Mouse (Mus musculus) CD8-positive naive resting alpha-beta T cell, adult 57 days (primary cell): Measurements from ENCODE around the gene Klk13. TPM values are rescaled to one million over a fixed set of nuclear protein-coding genes. Genes with fewer than 3 reads are reported as not detected.

ENCODE experiments used
- total RNA-seq: library from RNA; stranded (reverse); gene quantifications from one replicate; pipeline ENCODE4 v1.2.4, GENCODE M21; 2023

Gene Klk13
- total RNA-seq = not detected

DNA sequence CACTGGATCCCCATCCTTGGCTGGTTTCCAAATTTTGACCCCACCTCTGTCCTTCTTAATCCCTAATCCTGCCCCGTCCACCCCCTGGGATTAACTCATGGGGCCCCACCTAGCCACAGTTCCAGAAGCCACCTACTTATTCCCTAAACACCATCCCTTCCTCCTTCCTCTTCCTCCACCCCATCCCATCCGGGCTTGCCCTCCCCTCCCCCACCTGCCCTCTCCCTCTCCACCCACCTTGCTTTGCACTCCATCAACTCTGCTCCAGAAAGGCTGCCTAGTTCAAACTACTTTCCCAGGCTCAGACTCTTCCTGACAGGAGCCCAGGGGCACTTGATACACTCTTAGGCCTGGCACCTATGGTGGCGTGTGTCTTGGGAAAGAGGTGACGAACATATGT is at the start of gene Klk13:
Gene Klk13 (plus strand): TSS at position 301 of the 400 bp plus-strand sequence.

GRCm38 (mm10) chr7:43671809-43672580 is 40.4 kb upstream of the Klk13 start, which contains the start of gene Ctu1:
Gene Ctu1, plus strand, starts transcription at chr7:43672016.

GRCm38 (mm10) chr7:43690118-43690517 is 22.2 kb upstream of the Klk13 start, which contains the start of gene Klk14:
Gene Klk14, plus strand, starts transcription at chr7:43690418.

DNA sequence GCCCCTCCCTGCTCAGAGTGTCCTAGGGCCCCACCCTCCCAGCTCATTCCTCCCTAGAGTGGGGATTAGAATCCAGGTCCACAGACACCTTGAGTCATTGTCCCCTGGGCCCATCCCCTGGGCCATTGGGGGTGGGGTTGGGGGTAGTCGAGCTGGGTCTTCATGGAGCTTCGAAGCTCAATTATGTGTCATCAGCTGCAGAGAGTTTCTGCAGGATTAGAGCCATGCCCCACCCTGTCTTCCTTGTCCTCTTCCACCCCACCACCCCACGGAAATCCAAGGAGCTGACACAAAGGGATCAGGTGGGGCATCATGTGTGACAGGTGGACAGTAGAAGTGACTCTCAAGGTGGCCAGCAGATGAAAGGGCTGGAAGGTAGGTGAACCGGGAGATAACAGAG is 56.2 kb downstream of the Klk13 start, which contains the start of gene Klk12:
Gene Klk12 (plus strand): TSS at position 301 of the 400 bp plus-strand sequence.

DNA sequence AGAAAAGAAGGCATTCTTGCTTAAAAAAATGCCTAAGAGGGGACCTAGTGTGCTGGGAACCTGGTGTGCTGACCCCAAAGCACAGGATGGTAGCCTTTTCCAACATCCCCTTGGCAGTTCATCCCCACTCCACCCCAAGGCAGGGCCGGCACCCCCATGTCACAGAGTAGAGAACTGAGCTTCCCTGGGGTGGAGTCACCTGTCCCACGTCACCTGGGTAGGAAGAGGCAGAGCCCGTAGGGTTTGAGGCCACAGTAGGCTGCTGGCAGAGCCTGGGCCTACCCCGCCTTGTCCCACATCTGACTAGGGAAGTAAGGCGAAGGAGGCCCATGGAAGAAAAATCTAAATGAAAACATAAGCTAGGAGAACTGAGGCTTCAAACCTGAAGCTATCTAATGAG is 62.0 kb downstream of the Klk13 start, which contains the start of gene Klk11:
Gene Klk11 (plus strand): TSS at position 241 of the 400 bp plus-strand sequence.

Other genes with a start within 250 kb of the Klk13 start
- 0.89 TPM for gene Vsig10l, start 249.4 kb upstream of the Klk13 start, total RNA-seq
- gene Iglon5, start 222.5 kb upstream of the Klk13 start, total RNA-seq = not detected
- not detected for gene 4931406B18Rik, start 206.6 kb upstream of the Klk13 start, total RNA-seq
- gene Cd33, start 168.1 kb upstream of the Klk13 start, total RNA-seq = 1.0 TPM
- gene Zfp658, start 150.3 kb upstream of the Klk13 start, total RNA-seq = 9.1 TPM
- 19.5 TPM for gene Zfp719, start 133.0 kb upstream of the Klk13 start, total RNA-seq
- not detected for gene Zfp819, start 105.4 kb upstream of the Klk13 start, total RNA-seq
- not detected for gene Ceacam18, start 77.9 kb upstream of the Klk13 start, total RNA-seq
- gene Siglece, start 52.4 kb upstream of the Klk13 start, total RNA-seq = 1.5 TPM
- gene Ctu1, start 40.6 kb upstream of the Klk13 start, total RNA-seq = 8.5 TPM
- not detected for gene Klk14, start 22.1 kb upstream of the Klk13 start, total RNA-seq
- gene Klk12, start 56.3 kb downstream of the Klk13 start, total RNA-seq = not detected
- gene Klk11, start 62.0 kb downstream of the Klk13 start, total RNA-seq = not detected
- gene Klk10, start 68.5 kb downstream of the Klk13 start, total RNA-seq = not detected
- not detected for gene Klk9, start 79.3 kb downstream of the Klk13 start, total RNA-seq
- 230 TPM for gene Klk8, start 85.0 kb downstream of the Klk13 start, total RNA-seq
- gene Klk7, start 98.7 kb downstream of the Klk13 start, total RNA-seq = 1.2 TPM
- not detected for gene Klk6, start 111.9 kb downstream of the Klk13 start, total RNA-seq
- not detected for gene Klk5, start 129.4 kb downstream of the Klk13 start, total RNA-seq
- not detected for gene Klk4, start 168.6 kb downstream of the Klk13 start, total RNA-seq
- not detected for gene Klk15, start 221.2 kb downstream of the Klk13 start, total RNA-seq
- gene Klk1b8, start 238.1 kb downstream of the Klk13 start, total RNA-seq = not detected